Mouse (Mus musculus) liver, postnatal 0 days (tissue): Measurements from ENCODE around the gene Pard3.

Source experiments
- CTCF ChIP-seq: sonication (generic); IDR thresholded peaks from 2 replicates; pipeline ENCODE4 v1.5.1; 2016; ENCODE audit warnings: antibody characterized with exemption, low read depth
- EP300 ChIP-seq: IDR thresholded peaks from 2 replicates; pipeline ENCODE4 v1.6.1; 2016; ENCODE audit warnings: antibody characterized with exemption, low read depth, mild to moderate bottlenecking

DNA sequence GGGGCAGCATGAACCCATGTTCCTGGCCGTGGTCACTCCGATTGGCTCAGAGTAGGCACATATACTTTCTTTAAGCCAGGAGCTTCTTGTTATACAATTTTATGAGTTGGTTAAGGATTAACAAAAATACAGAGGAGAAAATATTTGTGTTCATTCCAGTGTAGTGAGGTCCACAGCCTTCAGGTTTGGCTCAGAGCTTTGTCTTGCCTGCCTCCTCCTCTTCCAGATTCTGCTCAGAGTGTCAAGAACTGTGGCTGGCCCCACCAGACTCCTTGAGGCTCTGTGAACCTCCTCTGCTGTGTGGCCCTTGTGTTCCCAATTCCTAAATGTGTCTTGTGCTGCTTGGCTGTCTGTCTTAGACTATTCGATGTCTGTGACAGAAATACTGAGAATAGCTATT lies 59.7 kb downstream of the Pard3 start:
- TF ChIP-seq CTCF (no peak), EP300 (no peak)
